Mouse (Mus musculus): Measurements from ENCODE around the gene Tceal3. TPM values are rescaled to one million over a fixed set of nuclear protein-coding genes. Genes with fewer than 3 reads are reported as not detected.

The Tceal3 gene
- polyA plus RNA-seq (2012; rRNA removed), result 0.23 and 0.31 TPM in 2 replicates

DNA sequence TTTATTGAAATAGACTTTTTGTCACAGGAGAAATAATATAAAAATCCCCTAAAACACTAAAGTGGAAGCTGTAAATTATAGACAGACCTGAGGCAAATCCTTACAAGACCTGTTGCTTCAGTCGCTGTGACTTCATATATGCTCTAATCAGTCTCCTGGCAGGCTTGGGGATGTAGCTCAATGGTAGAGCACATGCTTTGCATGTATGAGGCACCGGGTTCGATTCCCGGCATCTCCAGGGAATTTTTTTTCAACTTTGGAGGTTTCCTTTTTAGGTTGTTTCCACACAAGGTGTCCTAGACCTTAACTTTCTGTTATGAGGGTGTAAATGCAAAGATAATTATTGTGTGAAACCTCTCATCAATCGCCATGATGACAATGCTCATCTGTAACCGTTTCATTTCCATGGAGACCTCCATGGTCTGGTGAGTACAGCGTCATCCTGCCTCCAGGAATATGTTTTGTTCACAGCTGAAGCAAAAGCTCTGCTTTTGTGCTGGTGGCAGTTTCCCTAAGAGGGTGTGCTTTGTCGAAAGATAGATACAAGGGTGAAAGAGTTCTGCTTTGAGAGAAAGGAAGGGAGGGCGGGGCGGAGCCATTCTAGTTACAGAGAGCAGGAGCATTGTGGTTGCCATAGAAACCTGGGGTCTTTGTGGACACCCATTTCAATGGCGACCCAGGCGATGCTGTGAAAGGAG lies at the start of gene Tceal3:
Gene Tceal3 (plus strand): TSS at position 644 of the 698 bp plus-strand sequence.

DNA sequence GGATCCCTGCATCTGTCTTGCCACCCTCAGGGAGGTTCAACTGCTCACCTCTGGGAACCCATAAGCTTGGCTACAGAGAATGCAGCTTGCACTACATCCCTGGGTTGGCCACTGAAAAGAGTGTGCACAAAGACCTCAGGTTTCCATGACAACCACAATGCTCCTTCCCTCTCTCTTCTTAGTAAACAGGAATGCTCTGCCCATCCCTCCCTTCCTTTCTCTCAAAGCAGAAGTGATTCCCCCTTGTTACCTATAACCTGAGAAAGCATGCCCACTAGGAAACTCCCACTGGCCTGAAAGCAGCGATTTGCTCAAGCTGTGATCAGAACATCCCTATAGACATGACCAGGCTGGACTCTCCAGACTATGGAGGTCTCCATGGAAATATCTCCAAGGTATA lies 46.7 kb upstream of the Tceal3 start, which contains the start of gene Kir3dl2:
Gene Kir3dl2 (minus strand): TSS at position 101 of the 400 bp plus-strand sequence.

DNA sequence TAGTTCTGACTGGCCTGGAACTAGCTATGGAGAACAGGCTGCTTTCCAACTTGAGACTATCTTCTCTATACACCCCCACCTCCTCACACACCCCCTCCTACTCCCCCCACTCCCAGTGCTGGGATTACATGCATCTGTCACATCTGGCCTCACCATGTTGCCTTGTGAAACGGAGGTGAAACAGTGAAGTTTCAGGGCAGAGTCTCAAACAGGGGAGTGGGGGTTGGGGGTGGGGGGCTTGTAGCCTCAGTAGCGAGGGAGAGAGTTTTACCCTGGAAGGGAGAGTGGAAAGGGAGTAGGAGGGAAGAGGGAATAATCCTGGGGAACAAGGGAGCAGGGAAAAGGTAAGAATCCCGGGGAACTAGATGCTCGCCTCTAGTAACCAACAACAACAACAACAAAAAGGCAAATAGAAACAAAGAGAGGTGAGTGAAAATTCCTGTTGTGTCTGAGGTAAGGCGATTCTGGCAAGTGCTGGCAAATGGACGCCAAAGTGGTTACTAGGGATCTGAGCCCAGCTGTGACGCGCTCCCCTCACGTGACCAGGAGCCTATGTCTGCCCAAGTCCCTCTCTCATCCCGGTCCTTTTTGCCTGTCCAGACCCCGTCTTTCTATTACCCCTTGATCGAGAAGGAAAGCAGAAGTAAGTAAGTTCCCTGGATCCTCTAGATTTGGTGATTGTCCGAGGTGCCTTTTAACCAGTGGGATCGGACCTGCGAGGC lies 117.0 kb downstream of the Tceal3 start, which contains the start of gene Tceal1:
Gene Tceal1 (plus strand): TSS at position 537 of the 722 bp plus-strand sequence.

Other genes with a start within 250 kb of the Tceal3 start
- not detected in 2 replicates for gene Kir3dl1, start 72.8 kb upstream of the Tceal3 start, polyA plus RNA-seq (2012; rRNA removed)
- not detected in 2 replicates for gene Kir3dl2, start 46.8 kb upstream of the Tceal3 start, polyA plus RNA-seq (2012; rRNA removed)
- 0.60 and 0.65 TPM in 2 replicates for gene Tceal1, start 117.1 kb downstream of the Tceal3 start, polyA plus RNA-seq (2012; rRNA removed)
- gene Morf4l2, start 152.8 kb downstream of the Tceal3 start, polyA plus RNA-seq (2012; rRNA removed), result 129 and 133 TPM in 2 replicates
- gene Glra4, start 189.3 kb downstream of the Tceal3 start, polyA plus RNA-seq (2012; rRNA removed), result not detected in 2 replicates
- gene Plp1, start 231.8 kb downstream of the Tceal3 start, polyA plus RNA-seq (2012; rRNA removed), result 0.81 and 1.0 TPM in 2 replicates

Measured in liver, embryonic 18 days (tissue).